Mouse (Mus musculus) MEL (cell line): ENCODE measurements around the gene Casp6. TPM values are rescaled to one million over a fixed set of nuclear protein-coding genes. Genes with fewer than 3 reads are reported as not detected.

Experiments used
- DNase-seq: peaks from one replicate; pipeline ENCODE4 v3.0.0; 2011; ENCODE audit warnings: low read depth, low spot score
- H3K27ac ChIP-seq: 2 replicates; pipeline ENCODE4 v1.5.1; 2012; ENCODE audit warnings: low read depth, mild to moderate bottlenecking, control low read depth, low read length, moderate library complexity; ENCODE audit not compliant: control insufficient read depth
- H3K27me3 ChIP-seq, 2 experiments: fragments of 150-350 bp in 1 of 2; sonication (generic) in 1 of 2; 2 replicates each; pipeline ENCODE4 v1.6.1; 2012; ENCODE audit warnings: low read length in 2 of 2, mild to moderate bottlenecking in 2 of 2, improper control_type of control experiment in 1 of 2, moderate library complexity in 1 of 2; ENCODE audit not compliant: insufficient read depth in 2 of 2, control insufficient read depth in 1 of 2
- H3K36me3 ChIP-seq, 2 experiments: 2 replicates each; pipeline ENCODE4 v1.6.1; 2012 to 2014; ENCODE audit warnings: low read length in 2 of 2, improper control_type of control experiment in 1 of 2, inconsistent platforms in 1 of 2, mild to moderate bottlenecking in 1 of 2; ENCODE audit not compliant: insufficient read depth in 2 of 2, control insufficient read depth in 1 of 2
- H3K4me1 ChIP-seq, 2 experiments: fragments of 150-350 bp in 1 of 2; sonication (generic) in 1 of 2; 2 replicates each; pipeline ENCODE4 v1.6.1; 2012; ENCODE audit warnings: low read length in 2 of 2, improper control_type of control experiment in 1 of 2, mild to moderate bottlenecking in 1 of 2; ENCODE audit not compliant: insufficient read depth in 2 of 2, control insufficient read depth in 1 of 2
- H3K4me3 ChIP-seq, 2 experiments: fragments of 150-350 bp in 1 of 2; sonication (generic) in 1 of 2; 2 replicates each; pipeline ENCODE4 v1.5.1; 2012; ENCODE audit warnings: low read depth in 2 of 2, low read length in 2 of 2, mild to moderate bottlenecking in 2 of 2, moderate library complexity in 2 of 2, control low read depth in 1 of 2, improper control_type of control experiment in 1 of 2; ENCODE audit not compliant: control insufficient read depth in 1 of 2, insufficient read depth in 1 of 2
- H3K79me2 ChIP-seq: 2 replicates; pipeline ENCODE4 v1.6.1; 2012; ENCODE audit warnings: mild to moderate bottlenecking, low read length, moderate library complexity; ENCODE audit not compliant: control insufficient read depth, poor library complexity, insufficient read depth
- H3K9ac ChIP-seq: 2 replicates; pipeline ENCODE4 v1.6.1; 2012; ENCODE audit warnings: low read depth, mild to moderate bottlenecking, control low read depth, low read length, moderate library complexity; ENCODE audit not compliant: control insufficient read depth, poor library complexity, severe bottlenecking
- H3K9me3 ChIP-seq: fragments of 150-350 bp; sonication (generic); replicated peaks from 2 replicates; pipeline ENCODE4 v1.6.1; 2012; ENCODE audit warnings: mild to moderate bottlenecking, low read length, improper control_type of control experiment, moderate library complexity; ENCODE audit not compliant: insufficient read depth
- BHLHE40 ChIP-seq: IDR thresholded peaks from 2 replicates; pipeline ENCODE4 v1.6.1; 2012; ENCODE audit warnings: low read depth, mild to moderate bottlenecking, inconsistent platforms, low read length, improper control_type of control experiment, borderline replicate concordance
- CTCF ChIP-seq, 3 experiments: IDR thresholded peaks in 2 of 3; conservative IDR thresholded peaks in 1 of 3; 2 replicates each; pipeline ENCODE4 v1.5.1; 2011 to 2012; ENCODE audit warnings: low read length in 3 of 3, low read depth in 2 of 3, mild to moderate bottlenecking in 2 of 3, improper control_type of control experiment in 1 of 3, inconsistent platforms in 1 of 3, mixed read lengths in 1 of 3, moderate library complexity in 1 of 3; ENCODE audit not compliant: control insufficient read depth in 1 of 3, insufficient read depth in 1 of 3, poor library complexity in 1 of 3, severe bottlenecking in 1 of 3
- ELF1 ChIP-seq: IDR thresholded peaks from 2 replicates; pipeline ENCODE4 v1.6.1; 2014; ENCODE audit warnings: low read depth, mild to moderate bottlenecking, inconsistent platforms, low read length, improper control_type of control experiment, moderate library complexity
- EP300 ChIP-seq, 2 experiments: IDR thresholded peaks; 2 replicates each; pipeline ENCODE4 v1.6.1; 2011; ENCODE audit warnings: improper control_type of control experiment in 2 of 2, low read length in 2 of 2, low read depth in 1 of 2, mild to moderate bottlenecking in 1 of 2
- GABPA ChIP-seq: IDR thresholded peaks from 2 replicates; pipeline ENCODE4 v1.6.1; 2012; ENCODE audit warnings: low read depth, mild to moderate bottlenecking, inconsistent platforms, low read length, improper control_type of control experiment, moderate library complexity
- GATA1 ChIP-seq: IDR thresholded peaks from 2 replicates; pipeline ENCODE4 v1.6.1; 2011; ENCODE audit warnings: low read depth, low read length, improper control_type of control experiment
- JUND ChIP-seq: IDR thresholded peaks from 2 replicates; pipeline ENCODE4 v1.6.1; 2011; ENCODE audit warnings: low read depth, mild to moderate bottlenecking, improper control_type of control experiment, low read length
- KAT2A ChIP-seq: conservative IDR thresholded peaks from 2 replicates; pipeline ENCODE4 v1.6.1; 2012; ENCODE audit warnings: low read depth, low read length, improper control_type of control experiment, inconsistent platforms
- MAFK ChIP-seq: IDR thresholded peaks from 2 replicates; pipeline ENCODE4 v1.6.1; 2011; ENCODE audit warnings: low read depth, mild to moderate bottlenecking, low read length, improper control_type of control experiment, borderline replicate concordance
- NELFE ChIP-seq: IDR thresholded peaks from 2 replicates; pipeline ENCODE4 v1.6.1; 2011; ENCODE audit warnings: low read depth, low read length, improper control_type of control experiment
- NRF1 ChIP-seq: IDR thresholded peaks from 2 replicates; pipeline ENCODE4 v1.6.1; 2014; ENCODE audit warnings: low read depth, mild to moderate bottlenecking, inconsistent platforms, low read length, improper control_type of control experiment, moderate library complexity; ENCODE audit not compliant: poor library complexity, insufficient read depth, severe bottlenecking
- POLR2A ChIP-seq, 2 experiments: IDR thresholded peaks; 2 replicates each; pipeline ENCODE4 v1.6.1; 2011 to 2012; ENCODE audit warnings: low read length in 2 of 2, mild to moderate bottlenecking in 2 of 2, control low read depth in 1 of 2, improper control_type of control experiment in 1 of 2, low read depth in 1 of 2, moderate library complexity in 1 of 2; ENCODE audit not compliant: control insufficient read depth in 1 of 2, insufficient read depth in 1 of 2, poor library complexity in 1 of 2
- RCOR1 ChIP-seq: IDR thresholded peaks from 2 replicates; pipeline ENCODE4 v1.6.1; 2012; ENCODE audit warnings: low read depth, mild to moderate bottlenecking, inconsistent platforms, low read length, improper control_type of control experiment
- SIN3A ChIP-seq: IDR thresholded peaks from 2 replicates; pipeline ENCODE4 v1.6.1; 2012; ENCODE audit warnings: low read length, improper control_type of control experiment, inconsistent platforms
- SMC3 ChIP-seq: IDR thresholded peaks from 2 replicates; pipeline ENCODE4 v1.6.1; 2011; ENCODE audit warnings: low read depth, low read length, improper control_type of control experiment
- TAL1 ChIP-seq: IDR thresholded peaks from 2 replicates; pipeline ENCODE4 v1.6.1; 2012; ENCODE audit warnings: mild to moderate bottlenecking, inconsistent platforms, low read length, moderate library complexity, mixed read lengths
- TCF12 ChIP-seq: IDR thresholded peaks from 2 replicates; pipeline ENCODE4 v1.6.1; 2014; ENCODE audit warnings: low read depth, mild to moderate bottlenecking, inconsistent platforms, low read length, improper control_type of control experiment, moderate library complexity
- ZKSCAN1 ChIP-seq: IDR thresholded peaks from 2 replicates; pipeline ENCODE4 v1.6.1; 2012; ENCODE audit warnings: low read depth, mild to moderate bottlenecking, inconsistent platforms, low read length, improper control_type of control experiment, moderate library complexity
- ZNF384 ChIP-seq: IDR thresholded peaks from 2 replicates; pipeline ENCODE4 v1.6.1; 2012; ENCODE audit warnings: low read depth, mild to moderate bottlenecking, inconsistent platforms, low read length, improper control_type of control experiment
- polyA plus RNA-seq, 2 experiments: library from polyadenylated mRNA; stranded (reverse) in 1 of 2; unstranded in 1 of 2; fragments of >175 nt in 1 of 2; fragments of >200 nt in 1 of 2; gene quantifications; 2 replicates each; pipeline versions ENCODE4 v1.2.1 to v1.2.4; 2012; ENCODE audit warnings: low replicate concordance in 2 of 2, low read depth in 1 of 2; ENCODE audit not compliant: insufficient read length in 2 of 2, insufficient read depth in 1 of 2, missing spikeins in 1 of 2
- total RNA-seq: library from RNA; depleted of rRNA; stranded (reverse); fragments of 300-350 nt; gene quantifications from 2 replicates; pipeline ENCODE4 v1.2.3, GENCODE M21; 2012

Gene Casp6
- total and polyA plus RNA-seq, 3 experiments, result 8.7 to 34.2 TPM; not detected in 1

GRCm38 (mm10) chr3:129878405-129879021, 22.7 kb upstream of the Casp6 start, which contains the start of gene Pla2g12a (continued):
- no peak for TF ChIP-seq TAL1
- TF ChIP-seq NELFE, result peak; percentile 80
- TF ChIP-seq CTCF (IDR thresholded peaks at IDR 0.05 in 2 of 3, conservative IDR thresholded peaks at IDR 0.05 in 1 of 3; ENCODE audit: control insufficient read depth in 1 of 3, insufficient read depth in 1 of 3, low read depth in 2 of 3, low read length in 3 of 3, poor library complexity in 1 of 3, severe bottlenecking in 1 of 3), result no peak

GRCm38 (mm10) chr3:129879131-129879757, 22.0 kb upstream of the Casp6 start:
- Histone ChIP-seq H3K27me3 (no peaks in the 10 kb centered on the region), H3K4me3 (peak overlapping the region; percentile 77 to 89), H3K27ac (peak overlapping the region; percentile 53; the same call in 1 of the 2 replicates), H3K4me1 (peaks cover 11 to 35% of the 10 kb centered on the region in 2 experiments), H3K79me2 (peaks cover 32% of the 10 kb centered on the region), H3K9me3 (no peaks in the 10 kb centered on the region), H3K9ac (peak overlapping the region; percentile 91), H3K36me3 (peaks cover 5 to 20% of the 10 kb centered on the region in 2 experiments)
- TF ChIP-seq NRF1 (peak; percentile 39; the same call in 1 of the 2 replicates), KAT2A (no peak), BHLHE40 (peak; percentile 85)
- peak; percentile 77 for DNase-seq

DNA sequence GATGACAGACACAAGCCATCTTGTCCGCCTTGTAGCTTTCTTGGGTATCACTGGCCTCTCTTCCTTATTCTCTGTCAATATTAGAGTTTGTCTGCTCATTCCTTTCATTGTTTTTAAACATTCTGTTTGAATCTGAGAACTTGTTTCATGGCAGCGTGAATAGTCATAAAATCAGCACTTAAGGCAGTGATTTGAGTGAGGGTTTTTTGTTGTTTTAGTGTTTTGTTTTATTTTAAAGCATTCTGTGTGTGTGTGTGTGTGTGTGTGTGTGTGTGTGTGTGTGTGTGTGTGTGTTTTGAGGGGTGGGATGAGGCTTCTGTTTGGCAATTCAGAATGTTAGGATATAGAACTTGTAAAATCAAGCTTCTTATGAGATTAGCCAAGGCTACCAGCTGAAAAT, 21.3 kb upstream of the Casp6 start:
- Histone ChIP-seq H3K9ac (peak overlapping the region; percentile 48), H3K36me3 (peaks cover 5 to 20% of the 10 kb centered on the region in 2 experiments), H3K4me1 (peaks cover 11 to 35% of the 10 kb centered on the region in 2 experiments), H3K9me3 (no peaks in the 10 kb centered on the region), H3K4me3 (peak overlapping the region; percentile 35 to 61), H3K79me2 (peaks cover 35% of the 10 kb centered on the region), H3K27me3 (no peaks in the 10 kb centered on the region), H3K27ac (0 out of 2 replicates have a peak overlapping the region, but pooled peaks have one; percentile 25)
- DNase-seq, result no peak
- TF ChIP-seq ZNF384 (no peak), ZKSCAN1 (peak; percentile 64; the same call in 1 of the 2 replicates)

DNA sequence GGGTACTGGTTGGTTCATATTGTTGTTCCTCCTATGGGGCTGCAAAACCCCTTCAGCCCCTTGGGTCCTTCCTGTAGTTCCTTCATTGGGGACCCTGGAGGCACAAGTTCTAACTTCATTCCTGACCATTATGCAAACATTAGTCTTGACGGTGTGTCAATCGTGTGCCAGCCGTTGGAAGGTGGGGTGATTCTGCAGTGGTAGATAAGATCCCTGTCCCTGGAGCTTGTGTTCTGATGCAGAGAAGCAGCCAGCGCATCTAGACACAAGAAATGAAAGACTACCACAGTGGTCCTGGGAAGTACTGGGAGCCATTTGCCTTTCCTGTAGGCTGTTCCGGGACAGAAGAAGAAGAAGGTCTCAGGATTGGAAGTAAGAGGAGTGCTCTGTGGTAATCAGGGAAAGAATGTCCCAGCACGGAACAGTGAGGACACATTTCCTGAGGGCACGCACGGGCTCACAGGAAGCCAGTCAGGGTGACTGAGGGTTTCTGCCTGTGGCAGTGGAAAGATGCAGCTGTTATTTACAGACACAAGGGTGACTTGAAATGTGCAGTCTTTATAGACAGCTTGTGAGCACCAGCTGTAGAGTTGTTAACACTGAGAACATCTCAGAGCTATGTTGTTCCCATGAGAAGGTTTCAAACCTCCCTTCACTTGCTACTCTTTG, 20.2 kb upstream of the Casp6 start:
- no peaks in the 10 kb centered on the region for H3K27me3 ChIP-seq
- H3K9me3 ChIP-seq, result no peaks in the 10 kb centered on the region
- peak overlapping the region; percentile 35 for H3K27ac ChIP-seq
- peak overlapping the region in 1 of 2 experiments; percentile 34; a peak in 1 of 4 replicates for H3K4me3 ChIP-seq
- 0 out of 2 replicates have a peak overlapping the region, but pooled peaks have one; percentile 1 for H3K9ac ChIP-seq
- peaks cover 11 to 38% of the 10 kb centered on the region in 2 experiments for H3K4me1 ChIP-seq
- peak; percentile 71 for DNase-seq
- peaks cover 38% of the 10 kb centered on the region for H3K79me2 ChIP-seq
- H3K36me3 ChIP-seq, result peaks cover 7 to 23% of the 10 kb centered on the region in 2 experiments
- TF ChIP-seq POLR2A (IDR thresholded peaks at IDR 0.05; ENCODE audit: control insufficient read depth in 1 of 2, insufficient read depth in 1 of 2, low read depth in 1 of 2, low read length in 2 of 2, poor library complexity in 1 of 2) (no peak), GATA1 (peak; percentile 63), MAFK (no peak), ZKSCAN1 (no peak), SMC3 (no peak), EP300 (IDR thresholded peaks at IDR 0.05; ENCODE audit: low read depth in 1 of 2, low read length in 2 of 2) (peak; percentile 68 to 86; a peak in 3 of 4 replicates), RCOR1 (0 out of 2 replicates have a peak, but pooled peaks have one; percentile 16), NELFE (peak; percentile 31), KAT2A (no peak), TAL1 (peak; percentile 30), GABPA (no peak), ZNF384 (no peak), ELF1 (no peak), SIN3A (peak; percentile 53), TCF12 (peak; percentile 81), JUND (no peak)
